Mouse (Mus musculus) heart, postnatal 14 days (tissue): ENCODE data around the gene Zfp109. TPM values are rescaled to one million over a fixed set of nuclear protein-coding genes. Genes with fewer than 3 reads are reported as not detected.
"Not testable (repeated sequence)": the region's sequence is repeated elsewhere in the genome, so short reads cannot be mapped to it uniquely, and the experiment has no call there.

Experiments used
- DNase-seq, 2 experiments: peaks; one replicate each; pipeline ENCODE4 v3.0.0; 2021 to 2022
- intact Hi-C: fragments of 180-260 bp; cut with DNase I; formaldehyde crosslinking; loops from one replicate; pipeline ENCODE4 v1.15.1; 2025
- long read RNA-seq, 2 experiments: library from polyadenylated mRNA; stranded (forward); transcript quantifications; one replicate each; pipeline ENCODE4 v2.0.0; 2021
- total RNA-seq, 2 experiments: library from RNA; stranded (reverse); gene quantifications; 2 replicates each; pipeline ENCODE4 v1.2.3; 2021

The Zfp109 gene
- 1 to 10 TPM; 1.9 to 2.1 TPM for total RNA-seq
- long read RNA-seq, experiment 1, result 0 reads
- long read RNA-seq, experiment 2, partial matches to known transcripts, result 0 of 1 reads
- long read RNA-seq, experiment 2, other reads (novel, unspliced or antisense), result 1 of 1 reads

DNA sequence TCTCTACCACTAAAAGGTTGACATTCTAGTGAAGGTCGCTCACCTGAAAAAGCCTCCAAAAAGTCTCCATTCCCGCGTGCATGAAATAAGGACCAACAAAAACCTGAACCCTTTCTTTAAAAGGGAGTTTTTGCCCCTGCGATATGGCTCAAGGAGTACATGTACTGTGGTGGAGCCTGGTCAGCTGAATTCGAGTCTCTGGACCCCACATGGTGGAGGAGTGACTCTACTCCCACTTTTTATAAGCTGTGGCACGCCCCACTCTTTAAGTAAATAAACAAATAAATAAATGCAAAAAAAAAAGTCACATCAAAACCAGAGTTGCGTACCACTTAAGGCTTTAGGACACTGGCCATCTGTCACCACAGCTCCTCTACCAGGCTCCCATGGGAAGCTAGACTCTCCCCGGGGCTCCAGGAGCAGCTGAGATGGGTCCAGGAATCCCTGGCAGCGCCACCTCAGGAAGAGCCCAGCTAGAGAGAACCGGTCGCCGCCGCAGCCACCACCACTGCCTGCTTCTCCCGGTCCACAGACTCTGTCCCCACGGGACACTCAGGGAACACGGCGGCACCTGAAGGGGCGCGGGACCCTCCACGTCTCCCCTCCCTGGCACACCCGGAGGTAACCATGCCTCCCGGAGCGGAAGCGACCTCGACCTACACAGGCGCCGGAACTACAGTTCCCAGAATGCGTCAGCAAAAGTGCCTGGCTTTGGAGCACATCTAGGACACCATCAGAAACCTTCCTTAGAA is at the start of gene Zfp109:
TSS of gene Zfp109 (minus strand) at position 521 of the 752 bp plus-strand sequence.
- intact Hi-C loops, result no loop called here
- peak; percentile 46 to 64 for DNase-seq

DNA sequence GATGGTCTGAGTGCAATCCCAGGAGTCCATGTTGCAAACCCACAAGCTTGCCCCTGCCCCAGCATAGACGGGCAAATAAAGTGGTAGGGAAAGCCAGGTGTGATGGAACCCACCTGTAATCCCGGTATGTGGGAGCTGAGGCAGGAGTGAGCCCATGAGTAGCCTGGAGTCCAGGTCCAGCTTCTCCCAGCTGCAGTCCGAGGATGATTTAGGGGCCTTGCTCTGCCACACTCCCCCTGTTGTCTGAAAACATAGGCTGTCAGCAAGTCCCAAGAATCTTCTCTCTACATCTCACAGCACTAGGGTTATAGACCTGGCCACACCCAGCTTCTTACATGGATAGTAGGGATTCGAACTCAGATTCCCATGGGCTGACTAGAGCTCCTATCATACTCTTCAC is 49.6 kb upstream of the Zfp109 start:
- DNase-seq, result no peak
- intact Hi-C loops, result no loop called here

DNA sequence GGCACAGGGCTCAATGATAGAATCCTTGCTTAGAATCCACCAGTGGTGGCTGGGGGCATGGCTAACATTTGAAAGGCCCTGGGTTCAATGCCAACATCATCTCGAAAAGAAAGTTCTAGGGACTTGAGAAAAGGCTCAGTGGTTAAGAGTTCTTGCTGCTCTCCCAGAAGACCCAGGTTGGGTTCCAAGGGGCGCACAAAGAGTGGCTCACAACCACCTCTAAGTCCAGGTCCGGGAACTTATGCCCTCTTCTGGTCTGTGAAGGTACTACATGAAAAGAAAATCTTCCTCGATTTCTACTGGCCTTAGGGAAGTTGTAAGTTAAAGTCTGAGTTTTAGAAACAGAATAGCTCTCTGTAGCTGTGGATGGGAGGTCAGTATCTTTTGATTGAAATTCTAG is 48.7 kb upstream of the Zfp109 start:
- intact Hi-C loops, result no loop called here
- no peak for DNase-seq

DNA sequence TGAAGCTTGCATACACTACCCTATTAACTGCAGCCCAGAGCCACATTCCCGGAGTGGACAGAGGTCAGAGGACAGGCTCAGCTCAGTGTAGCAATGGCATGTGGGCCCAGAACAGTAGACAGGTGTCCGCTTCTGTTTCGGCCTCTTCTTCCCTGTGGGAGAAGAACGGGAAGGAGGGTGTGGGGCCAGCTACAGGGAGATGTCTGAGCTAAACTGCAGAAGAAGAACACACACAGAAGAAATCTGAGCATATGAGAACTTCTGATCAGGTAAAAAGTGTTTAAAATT is 43.4 kb upstream of the Zfp109 start:
- DNase-seq, result no peak
- intact Hi-C loops, result no loop called here

DNA sequence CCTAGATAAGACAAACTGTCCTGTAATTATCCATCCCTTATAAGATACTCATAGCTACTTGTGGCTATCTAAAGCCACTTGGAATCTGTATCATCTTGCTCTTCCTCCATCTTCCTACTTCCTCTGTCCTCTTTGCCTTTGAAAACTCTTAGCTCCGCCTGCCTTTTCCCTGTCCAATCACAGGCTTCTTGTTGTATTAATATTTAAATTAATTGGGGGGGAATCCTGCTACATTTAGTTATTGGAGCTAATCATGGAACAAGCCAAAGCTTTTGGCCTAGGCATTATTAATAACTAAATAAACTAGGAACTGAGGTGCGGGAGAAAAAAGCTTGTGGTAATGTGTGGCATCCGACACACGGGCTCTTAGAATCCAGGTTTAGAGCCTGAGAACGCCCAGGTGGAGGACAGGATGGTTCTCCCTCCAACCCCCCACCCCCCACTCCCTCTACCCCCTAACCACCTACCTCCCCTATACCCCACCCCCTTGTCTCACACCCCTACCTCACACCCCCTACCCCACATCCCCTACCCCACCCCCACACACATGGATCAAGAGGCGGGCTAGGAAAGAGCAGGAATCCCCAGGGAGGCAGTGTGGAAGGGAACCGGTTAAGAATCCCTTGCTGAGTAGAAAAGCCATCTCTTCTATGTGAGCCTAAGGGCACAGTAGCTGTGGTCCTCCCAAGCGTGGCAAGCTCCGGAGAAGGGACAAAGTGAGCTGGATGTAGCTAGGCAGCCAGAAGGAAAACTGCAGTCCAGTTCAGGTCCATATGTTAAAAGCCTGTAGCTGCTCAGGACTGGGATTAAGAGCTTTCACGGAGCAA is 42.9 kb upstream of the Zfp109 start:
- no peak for DNase-seq
- intact Hi-C loops, result no loop called here

DNA sequence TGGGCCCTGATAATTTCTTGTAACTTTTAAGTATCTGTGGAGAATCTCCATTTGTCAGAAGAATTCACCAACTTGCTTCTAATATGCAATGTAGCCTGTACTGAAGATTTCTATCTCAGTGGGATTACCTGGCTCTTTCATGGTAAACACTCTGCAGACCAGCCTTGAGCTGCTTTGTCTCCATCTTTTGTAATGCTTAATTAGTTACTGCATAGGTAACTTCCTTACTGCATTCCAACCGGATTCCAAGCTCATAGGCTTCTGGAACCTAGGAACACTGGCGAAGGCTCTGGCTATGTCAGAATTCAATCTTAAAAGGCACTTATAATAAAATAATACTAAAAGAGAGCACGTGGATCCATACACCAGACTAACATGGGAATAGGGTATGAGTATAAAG is 41.4 kb upstream of the Zfp109 start:
- DNase-seq, intact Hi-C loops: not testable (repeated sequence)

DNA sequence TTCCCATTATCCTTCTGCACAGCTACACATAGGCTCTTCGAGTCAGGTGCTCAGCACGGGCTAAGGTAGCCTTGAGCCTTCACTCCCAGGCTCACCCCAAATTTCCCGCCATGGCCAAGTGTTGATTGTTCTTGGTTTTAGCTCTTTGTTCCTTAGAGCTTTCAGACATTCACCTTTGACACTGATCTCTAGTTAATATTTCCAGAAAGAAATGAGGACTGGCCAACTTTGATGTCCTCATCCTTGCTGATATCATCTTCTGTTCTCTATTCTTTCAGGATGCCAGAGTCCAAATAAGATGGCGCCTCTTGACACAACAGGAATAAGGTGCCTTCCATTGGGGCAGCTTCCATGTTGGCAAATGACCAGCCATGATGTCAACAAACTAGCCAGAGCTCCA is 37.1 kb upstream of the Zfp109 start:
- no peak for DNase-seq
- intact Hi-C loops, result no loop called here

DNA sequence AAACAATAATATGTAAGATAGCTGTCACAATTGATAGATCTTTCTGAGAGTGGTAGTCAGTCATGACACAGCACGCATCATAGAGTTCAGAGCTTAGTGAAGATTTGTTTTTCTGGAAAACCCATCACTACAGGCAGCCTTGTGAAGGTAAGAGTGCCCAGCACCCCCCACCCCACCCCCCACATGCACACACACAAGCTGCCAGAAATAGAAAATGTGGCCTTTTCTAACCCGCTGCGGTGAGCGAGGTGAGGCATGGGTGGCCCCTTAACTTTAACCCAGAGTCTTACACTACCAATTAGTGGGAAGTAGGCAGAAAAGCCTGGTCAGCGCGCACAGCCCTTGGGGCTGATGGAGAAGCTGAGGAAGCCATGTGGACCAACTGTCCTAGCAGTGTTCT is 33.8 kb upstream of the Zfp109 start:
- DNase-seq, result no peak
- intact Hi-C loops, result no loop called here

DNA sequence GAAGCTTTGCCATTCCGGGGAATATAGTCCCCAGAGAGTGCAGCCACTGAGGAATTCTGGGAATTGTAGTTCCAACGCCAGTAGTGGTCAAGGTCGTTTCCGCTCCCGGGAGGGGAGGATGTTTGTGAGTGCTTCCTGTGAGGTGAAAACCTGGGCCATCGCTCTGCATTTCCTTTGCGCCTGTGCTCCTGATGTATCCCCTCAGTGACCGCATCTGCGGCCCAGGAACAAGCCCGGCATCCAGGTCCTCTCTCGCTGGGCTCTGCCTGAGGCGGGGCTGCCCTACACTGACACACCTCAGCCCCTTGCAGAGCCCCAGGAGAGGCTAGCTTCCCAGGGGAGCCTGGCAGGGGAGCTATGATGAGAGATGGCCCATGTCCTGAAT is 32.9 kb upstream of the Zfp109 start, which contains the start of gene Zfp93:
TSS of gene Zfp93 (plus strand) at position 133 of the 385 bp plus-strand sequence.
- intact Hi-C loops, result no loop called here
- peak; percentile 67 to 72 for DNase-seq

DNA sequence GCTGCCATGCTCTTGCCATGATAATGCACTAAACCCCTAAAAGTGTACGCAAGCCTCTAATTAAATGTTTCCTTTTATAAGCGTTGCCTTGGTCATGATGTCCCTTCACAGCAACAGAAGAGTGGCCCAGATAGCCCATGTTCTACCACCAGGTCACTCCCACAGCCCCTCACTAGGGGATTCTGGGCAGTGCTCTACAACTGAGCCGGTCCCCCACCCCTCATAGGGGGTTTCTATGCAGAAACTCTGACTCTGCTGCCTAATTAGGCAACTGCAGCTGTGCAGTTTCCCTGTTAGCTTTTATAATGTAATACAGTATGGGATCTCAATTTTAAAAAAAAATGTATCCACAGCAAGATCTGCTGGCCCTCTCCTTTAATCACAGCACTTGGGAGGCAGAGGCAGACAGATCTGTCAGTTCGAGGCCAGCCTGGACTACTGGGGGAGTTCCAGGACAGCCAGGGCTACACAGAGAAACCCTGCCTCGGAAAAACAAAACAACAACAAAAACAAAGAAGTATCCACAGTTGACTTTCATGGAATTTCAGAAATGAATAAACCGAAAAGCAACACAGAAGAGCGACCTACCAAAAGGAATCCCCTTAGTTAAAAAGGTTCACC is 32.4 kb upstream of the Zfp109 start:
- no peak for DNase-seq
- intact Hi-C loops, result loop anchor here (2.0 kb wide), 1 partner anchor 15 kb away; the partner anchor contains the start of gene Zfp108

DNA sequence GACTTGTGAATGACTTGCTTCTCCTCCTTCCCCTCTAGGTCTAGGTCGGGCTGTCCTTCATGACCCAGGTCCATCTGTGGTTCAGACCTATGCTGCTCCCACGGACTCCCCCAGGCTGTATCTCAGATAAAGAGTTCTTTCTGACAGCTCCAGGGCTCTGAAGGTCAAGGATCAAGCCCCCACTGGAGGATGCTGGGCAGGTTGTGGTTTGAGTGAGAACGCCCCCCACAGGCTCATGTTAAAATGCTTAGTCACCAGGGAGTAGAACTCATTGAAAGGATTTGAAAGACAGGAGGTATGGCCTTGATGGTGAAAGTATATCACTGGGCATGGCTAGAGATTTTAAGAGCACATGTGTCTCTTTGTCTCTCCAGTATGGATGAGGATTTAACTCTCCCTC is 31.9 kb upstream of the Zfp109 start:
- intact Hi-C loops, result loop anchor here (2.0 kb wide), 1 partner anchor 14 kb away; the partner anchor contains the start of gene Zfp108
- no peak for DNase-seq

DNA sequence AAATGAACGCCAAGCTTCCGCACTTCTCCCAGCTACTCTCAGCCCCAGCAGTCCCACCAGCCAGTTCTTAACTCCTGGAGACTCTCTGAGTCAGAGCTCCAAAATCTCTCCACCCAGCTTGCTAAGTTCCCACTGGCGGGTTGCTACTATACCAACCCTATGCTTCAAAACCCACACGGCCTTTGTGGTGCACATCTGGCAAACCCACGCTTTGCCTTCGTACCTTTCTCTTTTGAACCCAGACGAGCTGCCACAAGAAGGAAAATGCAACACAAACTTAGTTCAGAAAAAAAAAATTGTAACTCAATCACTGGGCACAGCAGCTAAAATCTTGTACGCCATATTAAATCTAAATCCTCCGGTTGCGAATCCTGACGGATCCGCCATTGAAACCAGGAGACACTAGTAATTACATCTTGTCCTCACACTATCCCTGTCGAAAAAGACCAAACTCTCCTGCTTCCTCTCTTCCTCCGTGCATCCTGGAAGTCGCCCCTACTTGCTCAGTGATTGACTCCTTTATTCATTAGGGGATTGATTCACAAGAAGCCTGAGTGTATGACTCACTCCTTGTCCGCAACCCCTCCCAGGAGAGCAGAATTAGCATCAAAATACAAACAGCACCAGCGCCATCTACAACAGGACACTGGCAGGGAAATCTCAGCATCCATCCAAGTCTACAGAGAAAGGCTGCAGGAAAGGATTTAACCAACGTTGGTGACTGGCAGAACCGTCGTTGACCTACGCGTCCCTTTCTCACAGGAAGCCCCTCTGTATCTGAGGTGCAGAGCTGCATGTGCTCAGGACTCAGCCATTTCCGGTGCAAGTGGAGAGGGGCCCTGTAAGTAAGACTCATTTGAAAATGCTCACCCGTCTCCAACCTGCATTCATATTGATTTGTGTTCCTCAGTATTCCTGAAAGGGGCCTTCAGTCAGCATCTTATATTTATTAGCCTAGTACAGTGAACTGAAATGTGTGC is 31.1 kb upstream of the Zfp109 start:
- intact Hi-C loops, result loop anchor here (2.0 kb wide), 1 partner anchor 14 kb away; the partner anchor contains the start of gene Zfp108
- DNase-seq, result no peak

DNA sequence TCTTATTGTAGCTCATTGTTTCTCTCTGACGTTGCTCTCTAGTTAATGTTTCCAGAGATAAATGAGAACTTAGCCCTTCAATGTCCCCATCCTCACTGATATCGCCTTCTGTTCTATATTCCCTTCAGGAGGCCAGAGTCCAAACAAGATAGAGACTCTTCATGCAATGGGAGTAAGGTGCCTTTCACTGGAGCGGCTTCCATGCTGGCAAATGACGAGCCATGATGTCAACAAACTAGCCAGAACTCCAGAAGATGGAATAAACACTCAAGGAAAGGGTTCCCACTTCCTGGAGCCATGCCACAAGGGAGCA is 22.6 kb upstream of the Zfp109 start:
- intact Hi-C loops, result no loop called here
- DNase-seq, result no peak

DNA sequence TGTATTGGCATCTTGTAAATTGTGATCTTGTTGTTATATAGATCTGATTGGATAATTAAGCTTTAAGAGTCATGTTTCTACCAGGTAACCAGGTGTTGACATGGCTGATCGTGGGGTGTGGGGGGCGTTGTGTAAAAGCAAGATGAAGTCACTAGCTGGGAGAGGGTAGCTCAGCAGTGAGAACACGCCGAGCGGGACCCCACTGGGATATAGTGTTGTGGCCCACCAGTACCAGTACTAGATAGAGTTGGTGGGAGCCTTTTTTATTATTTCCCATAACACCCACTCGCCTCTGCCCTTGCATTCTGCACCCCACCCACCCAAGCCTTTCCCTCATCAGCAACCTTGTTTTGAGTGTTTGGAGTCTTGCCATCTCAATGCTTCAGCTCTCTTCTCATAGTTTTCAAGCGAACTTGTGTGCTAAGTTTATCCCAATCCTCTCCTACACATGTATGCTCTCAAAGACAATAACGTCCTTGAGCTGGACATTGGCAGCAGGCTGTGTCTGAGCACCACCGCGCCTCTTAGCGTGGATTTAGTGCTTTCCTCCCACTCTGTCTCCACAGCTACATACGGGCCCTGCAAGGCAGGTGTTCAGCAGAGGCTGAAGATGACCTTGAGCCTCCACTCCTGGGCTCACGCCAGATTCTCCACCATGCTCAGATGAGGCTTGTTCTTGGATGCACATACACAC is 22.1 kb upstream of the Zfp109 start:
- DNase-seq, result no peak
- intact Hi-C loops, result no loop called here

DNA sequence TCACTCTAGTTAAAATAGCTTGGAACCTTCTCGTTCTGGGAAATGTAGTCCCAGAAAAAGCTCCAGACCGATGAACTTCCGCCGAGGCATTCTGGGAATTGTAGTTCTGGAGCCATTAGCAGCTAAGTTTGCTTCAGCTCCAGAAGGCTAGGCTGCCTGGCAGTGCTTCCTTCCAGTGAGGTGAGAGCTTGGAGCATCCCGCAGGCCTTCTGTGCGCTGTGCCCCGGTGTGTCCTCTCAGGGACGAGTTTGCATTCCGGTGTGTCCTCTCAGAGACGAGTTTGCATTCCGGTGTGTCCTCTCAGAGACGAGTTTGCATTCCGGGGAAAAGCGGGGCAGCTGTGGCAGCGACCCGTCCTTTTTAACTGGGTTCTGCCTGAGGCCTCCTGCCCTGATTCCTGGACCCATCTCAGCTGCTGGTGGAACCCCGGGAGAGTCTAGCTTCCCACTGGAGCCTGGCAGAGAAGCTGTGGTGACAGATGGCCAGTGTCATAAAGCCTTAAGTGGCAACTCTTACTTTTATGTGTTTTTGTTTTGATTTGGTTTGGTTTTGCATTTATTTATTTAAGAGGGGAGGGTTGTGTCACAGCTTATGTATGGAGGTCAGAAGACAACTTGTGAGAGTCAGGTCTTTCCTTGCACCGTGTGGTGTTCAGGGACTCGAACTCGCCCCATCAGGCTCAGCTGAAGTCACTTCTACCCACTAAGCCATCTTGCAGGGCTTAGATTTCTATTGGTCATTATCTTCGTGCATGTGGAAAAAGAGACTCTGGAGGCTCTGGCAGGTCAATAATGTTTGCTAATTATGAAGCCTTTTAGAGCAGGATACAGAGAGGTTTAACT is 17.5 kb upstream of the Zfp109 start, which contains the start of gene Zfp108:
TSS of gene Zfp108 (plus strand) at position 162 of the 842 bp plus-strand sequence.
- intact Hi-C loops, result loop anchor here (2.0 to 5.0 kb wide), 3 partner anchors 14 to 123 kb away; partner anchors contain the start of gene Zfp235
- DNase-seq, result peak; percentile 72 to 82

DNA sequence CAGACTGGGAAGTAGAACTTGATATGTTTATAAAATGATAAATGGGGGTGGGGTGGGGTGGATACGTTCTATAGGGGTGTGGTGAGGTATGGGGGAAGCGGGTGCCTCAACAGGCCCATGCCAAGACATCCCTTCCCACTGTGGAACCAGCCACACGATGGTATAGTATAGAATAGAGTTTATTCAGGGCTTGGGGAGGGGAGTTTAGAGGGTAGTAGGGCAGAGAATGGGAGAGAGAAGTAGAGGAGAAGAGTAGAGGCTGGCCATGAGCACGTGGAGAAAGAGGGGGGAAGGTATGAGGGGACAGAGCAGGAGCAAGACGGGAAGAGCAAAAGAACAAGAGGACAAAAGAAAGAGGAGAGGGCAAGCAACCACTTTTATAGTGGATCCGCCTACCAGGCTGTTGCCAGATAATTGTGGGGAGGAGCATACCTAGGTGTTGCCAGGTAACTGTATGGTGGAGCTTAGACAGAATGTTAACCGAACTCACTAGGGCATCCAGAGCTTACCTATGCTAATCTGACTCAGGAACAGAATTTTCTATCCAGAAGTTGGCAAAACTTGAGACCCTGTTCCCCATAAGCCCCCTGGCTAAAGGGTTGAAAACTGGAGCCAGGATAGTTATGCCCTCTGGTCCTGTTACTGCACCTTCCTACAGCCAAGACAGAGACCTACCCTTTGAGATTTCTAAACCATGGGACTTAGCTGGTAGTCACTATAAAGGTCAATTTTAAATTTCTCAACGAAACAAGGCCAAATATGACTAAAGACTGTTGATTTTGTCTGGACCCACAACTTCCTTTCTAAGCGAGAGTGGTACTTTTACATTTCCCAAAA is 16.6 kb upstream of the Zfp109 start:
- no peak for DNase-seq
- intact Hi-C loops, result loop anchor here (2.0 to 5.0 kb wide), 3 partner anchors 15 to 122 kb away; partner anchors contain the start of gene Zfp235

DNA sequence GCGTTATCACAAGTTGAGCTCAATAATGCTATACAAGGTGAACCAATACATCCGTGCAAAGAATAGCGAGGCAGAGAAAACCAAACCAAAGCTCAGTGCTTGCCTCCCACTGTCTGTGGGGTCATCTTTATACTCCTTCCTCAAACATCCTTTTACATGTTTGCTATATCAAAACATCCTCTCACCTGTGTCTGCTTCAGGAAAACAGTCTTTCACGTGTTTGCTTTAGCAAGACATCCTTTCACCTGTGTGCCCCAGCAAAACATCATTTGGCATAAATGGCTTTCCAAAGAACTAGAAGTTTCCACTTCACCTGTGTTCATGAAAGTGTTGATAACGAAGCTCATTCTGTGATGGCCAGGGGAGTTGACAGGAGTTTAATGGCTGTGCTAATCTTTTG is 26.0 kb downstream of the Zfp109 start, which contains the start of gene Zfp111:
TSS of gene Zfp111 (minus strand) at position 101 of the 400 bp plus-strand sequence.
- intact Hi-C loops, result no loop called here
- DNase-seq, result no peak
